Mouse (Mus musculus) forebrain, embryonic 16.5 days (tissue): ENCODE results near the gene Defb36. TPM values are rescaled to one million over a fixed set of nuclear protein-coding genes. Genes with fewer than 3 reads are reported as not detected.
A peak's percentile ranks its signal among the peaks of the same experiment; 100 is the strongest.

Experiments used
- ATAC-seq: fragments of 200-750 bp; cut with Nextera tagmentation; 2 replicates; pipeline ENCODE4 v1.8.0; 2017; ENCODE audit warnings: mild to moderate bottlenecking, moderate library complexity
- H3K27ac ChIP-seq: fragments of 300-500 bp; sonication (generic); 2 replicates; pipeline ENCODE4 v1.5.1; 2014; ENCODE audit warnings: low read length, control low read depth
- H3K27me3 ChIP-seq: fragments of 300-500 bp; sonication (generic); replicated peaks from 2 replicates; pipeline ENCODE4 v1.6.1; 2014; ENCODE audit warnings: low read length; ENCODE audit not compliant: control insufficient read depth, insufficient read depth
- H3K36me3 ChIP-seq: fragments of 300-500 bp; sonication (generic); 2 replicates; pipeline ENCODE4 v1.6.1; 2014; ENCODE audit not compliant: control insufficient read depth, insufficient read depth
- H3K4me1 ChIP-seq: fragments of 300-500 bp; sonication (generic); replicated peaks from 2 replicates; pipeline ENCODE4 v1.6.1; 2014; ENCODE audit warnings: low read length; ENCODE audit not compliant: control insufficient read depth, insufficient read depth
- H3K4me2 ChIP-seq: fragments of 300-500 bp; sonication (generic); 2 replicates; pipeline ENCODE4 v1.6.1; 2014; ENCODE audit warnings: mild to moderate bottlenecking, low read length, control low read depth
- H3K4me3 ChIP-seq: fragments of 300-500 bp; sonication (generic); replicated peaks from 2 replicates; pipeline ENCODE4 v1.5.1; 2014; ENCODE audit warnings: mild to moderate bottlenecking, low read length, control low read depth
- H3K9ac ChIP-seq: fragments of 300-500 bp; sonication (generic); replicated peaks from 2 replicates; pipeline ENCODE4 v1.6.1; 2014; ENCODE audit warnings: low read depth, low read length, control low read depth
- H3K9me3 ChIP-seq: fragments of 300-500 bp; sonication (generic); 2 replicates; pipeline ENCODE4 v1.6.1; 2016; ENCODE audit warnings: low read length; ENCODE audit not compliant: control insufficient read depth
- WGBS: fragments of 180-500 bp; shearing (Covaris S2); extraction: QIAGEN DNeasy Blood & Tissue Kit; methylation state at CpG from one replicate; pipeline ENCODE4 v1.1.7; 2014; 5-methylcytosine and 5-hydroxymethylcytosine counted together
- polyA plus RNA-seq: library from polyadenylated mRNA; unstranded; fragments of >200 nt; fragmentation: Nextera tagmentation; extraction: Ambion mirVana; gene quantifications from 2 replicates; pipeline ENCODE4 v1.2.1, GENCODE M21; 2015

Gene Defb36
- polyA plus RNA-seq, 1 experiment from 2014 or later, result not detected

DNA sequence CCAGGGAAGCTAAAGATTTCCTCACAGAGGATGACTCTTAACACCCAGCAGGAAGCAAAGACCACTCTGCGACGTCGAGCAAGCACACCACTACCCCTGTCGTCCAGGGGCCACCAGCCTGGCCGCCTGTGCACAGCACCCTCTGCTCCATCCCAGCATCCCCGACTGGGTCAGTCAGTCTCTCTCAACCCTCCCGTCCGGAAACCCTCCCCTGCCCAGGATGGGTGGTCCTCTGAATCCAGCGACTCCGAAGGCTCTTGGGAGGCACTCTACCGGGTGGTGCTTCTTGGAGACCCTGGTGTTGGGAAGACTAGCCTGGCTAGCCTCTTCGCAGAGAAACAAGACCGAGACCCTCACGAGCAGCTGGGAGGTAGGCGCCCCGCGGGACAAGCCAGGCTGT, 23.9 kb downstream of the Defb36 start:
- H3K36me3 ChIP-seq, result no peaks in the 10 kb centered on the region
- H3K4me3 ChIP-seq, result no peak overlapping the region
- no peaks in the 10 kb centered on the region for H3K9me3 ChIP-seq
- H3K27me3 ChIP-seq, result peaks cover 34% of the 10 kb centered on the region
- no peak for ATAC-seq
- H3K4me2 ChIP-seq, result no peak overlapping the region
- no peak overlapping the region for H3K27ac ChIP-seq
- 51% methylated on average over 17 of the region's 17 CpGs for WGBS
- peaks cover 10% of the 10 kb centered on the region for H3K4me1 ChIP-seq
- H3K9ac ChIP-seq, result no peak overlapping the region

DNA sequence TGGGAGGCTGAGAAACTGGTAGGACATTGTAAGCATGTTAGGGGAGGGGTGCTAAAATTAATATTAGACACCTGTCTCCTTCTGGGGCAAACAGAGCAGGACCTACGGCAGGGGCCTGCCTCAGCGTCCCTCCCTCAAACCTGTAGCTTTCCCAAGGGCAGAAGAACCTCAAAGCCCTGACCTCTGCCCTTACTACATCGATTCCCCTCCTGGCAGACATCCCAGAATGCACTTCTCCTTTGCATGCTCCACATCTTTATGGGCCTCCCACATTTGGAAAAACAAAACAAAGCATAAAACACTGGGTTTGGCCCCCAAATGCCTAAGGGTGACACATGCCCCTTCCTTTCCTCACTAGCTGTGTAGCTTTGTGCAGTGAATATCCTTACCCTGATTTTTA, 25.1 kb downstream of the Defb36 start:
- H3K9me3 ChIP-seq, result no peaks in the 10 kb centered on the region
- 66% methylated on average over 3 of the region's 3 CpGs for WGBS
- ATAC-seq, result no peak
- no peak overlapping the region for H3K9ac ChIP-seq
- H3K27me3 ChIP-seq, result peaks cover 34% of the 10 kb centered on the region
- H3K4me3 ChIP-seq, result no peak overlapping the region
- H3K27ac ChIP-seq, result no peak overlapping the region
- peaks cover 10% of the 10 kb centered on the region for H3K4me1 ChIP-seq
- H3K36me3 ChIP-seq, result no peaks in the 10 kb centered on the region
- H3K4me2 ChIP-seq, result no peak overlapping the region

DNA sequence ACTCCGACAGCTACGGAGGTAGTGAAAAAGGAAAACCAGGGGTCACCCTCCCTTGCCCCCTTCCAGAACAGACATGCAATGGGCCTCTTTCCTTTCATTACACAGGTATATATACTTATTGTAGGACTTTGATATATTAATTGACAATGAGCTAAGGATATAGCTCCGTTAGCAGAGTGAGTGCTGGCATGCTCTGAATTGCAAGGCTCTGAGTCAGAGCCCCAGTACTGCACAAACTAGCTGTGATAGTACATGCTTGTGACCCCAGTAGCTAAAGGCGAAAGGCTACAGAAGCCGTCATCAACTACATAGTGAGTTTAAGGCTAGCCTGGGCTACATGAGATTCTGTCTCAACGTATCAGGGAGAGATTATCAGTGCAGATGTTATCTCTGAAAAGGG, 25.8 kb downstream of the Defb36 start:
- no peak overlapping the region for H3K4me3 ChIP-seq
- H3K27me3 ChIP-seq, result peaks cover 34% of the 10 kb centered on the region
- H3K36me3 ChIP-seq, result no peaks in the 10 kb centered on the region
- no peak overlapping the region for H3K27ac ChIP-seq
- 85% methylated on average over 6 of the region's 6 CpGs for WGBS
- no peaks in the 10 kb centered on the region for H3K9me3 ChIP-seq
- no peak overlapping the region for H3K4me2 ChIP-seq
- no peak for ATAC-seq
- H3K4me1 ChIP-seq, result peaks cover 10% of the 10 kb centered on the region
- no peak overlapping the region for H3K9ac ChIP-seq

GRCm38 (mm10) chr2:152633334-152633733, 29.2 kb downstream of the Defb36 start:
- H3K4me2 ChIP-seq, result peak overlapping the region; percentile 29
- peaks cover 7% of the 10 kb centered on the region for H3K27me3 ChIP-seq
- ATAC-seq, result peak; percentile 40; the same call in 1 of the 2 replicates
- H3K36me3 ChIP-seq, result no peaks in the 10 kb centered on the region
- peak overlapping the region; percentile 17 for H3K4me3 ChIP-seq
- no peak overlapping the region for H3K27ac ChIP-seq
- peak overlapping the region; percentile 7; the same call in 1 of the 2 replicates for H3K9ac ChIP-seq
- 41% methylated on average over 17 of the region's 17 CpGs for WGBS
- no peaks in the 10 kb centered on the region for H3K9me3 ChIP-seq
- no peaks in the 10 kb centered on the region for H3K4me1 ChIP-seq

- H3K4me3 ChIP-seq, result no peak overlapping the region
- no peaks in the 10 kb centered on the region for H3K36me3 ChIP-seq
- H3K9me3 ChIP-seq, result no peaks in the 10 kb centered on the region
- no peaks in the 10 kb centered on the region for H3K27me3 ChIP-seq
- WGBS, result 82% methylated on average over 29 of the region's 29 CpGs
- no peaks in the 10 kb centered on the region for H3K4me1 ChIP-seq
- no peak overlapping the region for H3K4me2 ChIP-seq
- no peak overlapping the region for H3K9ac ChIP-seq
- ATAC-seq, result no peak
- no peak overlapping the region for H3K27ac ChIP-seq
These were observed 30.2 kb downstream of the Defb36 start for GRCm38 (mm10) chr2:152634311-152634710.

GRCm38 (mm10) chr2:152636246-152637005, 32.3 kb downstream of the Defb36 start:
- H3K9me3 ChIP-seq, result no peaks in the 10 kb centered on the region
- H3K27me3 ChIP-seq, result no peaks in the 10 kb centered on the region
- H3K9ac ChIP-seq, result no peak overlapping the region
- no peaks in the 10 kb centered on the region for H3K4me1 ChIP-seq
- H3K4me2 ChIP-seq, result no peak overlapping the region
- no peaks in the 10 kb centered on the region for H3K36me3 ChIP-seq
- no peak overlapping the region for H3K4me3 ChIP-seq
- no peak for ATAC-seq
- no peak overlapping the region for H3K27ac ChIP-seq
- WGBS, result 80% methylated on average over 23 of the region's 23 CpGs

DNA sequence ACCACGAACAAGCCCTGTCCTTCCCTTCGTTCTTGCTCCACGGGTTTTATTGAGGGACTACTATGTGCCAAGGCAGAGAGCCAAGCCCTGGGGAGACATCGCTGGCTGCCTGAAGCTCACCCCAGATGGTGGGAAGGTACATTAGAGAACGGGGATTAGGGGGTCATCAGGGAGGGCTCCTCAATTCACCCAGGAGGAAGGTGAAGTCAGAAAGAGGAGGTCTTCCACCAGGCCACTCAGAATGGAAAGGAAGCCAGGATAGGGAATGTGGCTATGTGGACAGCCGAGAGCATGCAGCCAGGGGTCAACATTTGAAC, 32.8 kb downstream of the Defb36 start:
- WGBS, result 90% methylated on average over 6 of the region's 6 CpGs
- no peak for ATAC-seq
- no peaks in the 10 kb centered on the region for H3K9me3 ChIP-seq

DNA sequence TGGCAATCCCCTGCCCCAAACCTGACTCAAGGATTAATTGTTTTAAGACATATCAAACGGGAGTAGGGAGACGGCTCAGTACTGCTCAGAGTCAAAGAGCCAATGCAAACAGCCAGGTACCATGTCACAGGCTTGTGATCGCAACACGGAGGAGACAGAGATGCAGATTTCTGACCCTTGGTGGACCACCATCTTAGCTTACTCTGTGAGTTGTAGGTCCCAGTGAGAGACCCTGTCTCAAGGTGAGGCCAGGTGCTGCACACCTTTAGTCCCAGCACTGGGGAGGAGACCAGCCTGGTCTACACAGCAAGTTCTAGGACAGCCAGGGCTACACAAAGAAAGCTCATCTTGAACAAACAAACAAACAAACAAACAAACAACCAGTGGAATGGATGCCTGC, 33.3 kb downstream of the Defb36 start:
- Histone ChIP-seq H3K9ac (no peak overlapping the region), H3K4me1 (no peaks in the 10 kb centered on the region), H3K27ac (no peak overlapping the region), H3K27me3 (no peaks in the 10 kb centered on the region), H3K36me3 (no peaks in the 10 kb centered on the region), H3K9me3 (no peaks in the 10 kb centered on the region), H3K4me2 (no peak overlapping the region), H3K4me3 (no peak overlapping the region)
- WGBS, result 91% methylated on average over 4 of the region's 4 CpGs
- no peak for ATAC-seq

More for the DNA sequence above, 32.8 kb downstream of the Defb36 start:
- Histone ChIP-seq H3K9ac (no peak overlapping the region), H3K4me2 (no peak overlapping the region), H3K27ac (no peak overlapping the region), H3K4me1 (no peaks in the 10 kb centered on the region), H3K4me3 (no peak overlapping the region), H3K36me3 (no peaks in the 10 kb centered on the region), H3K27me3 (no peaks in the 10 kb centered on the region)

DNA sequence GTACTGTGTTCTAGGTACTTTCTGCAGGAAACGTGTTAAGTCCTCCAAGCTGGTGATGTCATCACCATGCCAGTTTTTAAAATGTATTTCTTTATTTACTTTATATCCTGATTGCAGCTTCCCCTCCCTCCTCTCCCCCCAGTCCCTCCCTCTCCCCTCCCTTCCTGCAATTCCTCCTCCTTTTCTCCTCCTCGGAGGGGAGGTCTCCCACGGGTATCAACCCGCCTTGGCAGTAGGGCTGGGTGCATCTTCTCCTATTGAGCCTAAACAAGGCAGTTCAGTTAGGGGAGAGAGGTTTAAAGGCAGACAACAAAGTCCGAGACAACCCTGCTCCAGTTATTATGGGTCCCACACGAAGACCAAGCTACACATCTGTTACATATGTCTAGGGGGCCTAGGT, 34.7 kb downstream of the Defb36 start:
- no peak for ATAC-seq
- 75% methylated on average over 6 of the region's 6 CpGs for WGBS
- Histone ChIP-seq H3K36me3 (no peaks in the 10 kb centered on the region), H3K9me3 (no peaks in the 10 kb centered on the region), H3K9ac (no peak overlapping the region), H3K27me3 (no peaks in the 10 kb centered on the region), H3K4me3 (no peak overlapping the region), H3K4me1 (no peaks in the 10 kb centered on the region), H3K27ac (no peak overlapping the region), H3K4me2 (no peak overlapping the region)
